ENCODE assay signal across 11 mouse cellular contexts in the genomic region with DNA sequence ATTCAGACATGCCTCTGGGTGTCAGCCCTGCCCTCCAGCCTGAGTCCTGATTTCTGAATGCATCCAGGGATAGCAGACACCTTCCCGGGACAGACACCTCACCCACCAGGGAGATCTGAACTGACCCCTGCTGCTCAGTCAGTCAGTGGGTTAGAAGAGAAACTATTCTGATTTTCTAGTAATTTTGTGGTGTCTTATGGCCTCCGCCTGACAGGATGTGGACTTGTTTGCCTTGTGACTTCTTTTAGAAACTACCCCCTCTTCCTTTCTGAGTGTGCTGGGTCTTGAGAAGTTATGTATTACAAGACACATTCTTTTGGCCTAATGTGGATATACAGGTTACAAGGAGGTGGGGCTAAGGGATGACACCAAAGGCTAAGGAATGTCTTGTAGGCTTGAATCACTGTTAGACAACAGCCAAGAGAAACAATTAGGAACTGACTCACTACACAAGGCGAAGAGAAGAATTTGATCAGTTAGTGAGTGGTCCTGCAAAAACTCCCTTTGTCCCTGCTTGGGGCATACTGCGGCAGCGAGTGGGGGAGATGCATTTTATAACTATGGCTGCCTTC. TPM values are rescaled to one million over a fixed set of nuclear protein-coding genes. Genes with fewer than 3 reads are reported as not detected.
A peak's percentile ranks its signal among the peaks of the same experiment; 100 is the strongest.
DNase-seq lines count a peak whose midpoint lies in the region; ATAC-seq and TF ChIP-seq lines count a peak whose summit lies in the region.
"Had no signal": no experiment of that assay in that cellular context is flagged by ENCODE, and none has a peak within 500 bp of the region (broad histone marks: within the 10 kb centered on the region; RNA-seq: fewer than 3 reads in every experiment).

No protein-coding gene starts in this region.

- H3K36me3 ChIP-seq in thymus, adult 2 months (ENCODE audit: control insufficient read depth, insufficient read depth, low read length) = peaks cover 7% of the 10 kb centered on the region
- peaks cover 19% of the 10 kb centered on the region; the same call in 1 of the 2 replicates for H3K36me3 ChIP-seq in stomach, postnatal 0 days (ENCODE audit: control insufficient read depth, insufficient read depth, low read length)

- H3K9me3 ChIP-seq in stomach, postnatal 0 days (ENCODE audit: control insufficient read depth, low read length) = no peaks in the 10 kb centered on the region
- H3K9me3 ChIP-seq: intestine, embryonic 15.5 days; liver, embryonic 13.5 days had no signal

- TF ChIP-seq EP300 in stomach, postnatal 0 days (optimal IDR thresholded peaks at IDR 0.05) = no peak

- H3K27me3 ChIP-seq in thymus, adult 2 months (ENCODE audit: control insufficient read depth, insufficient read depth, low read length) = no peaks in the 10 kb centered on the region
- no peaks in the 10 kb centered on the region for H3K27me3 ChIP-seq in stomach, postnatal 0 days (ENCODE audit: control insufficient read depth, insufficient read depth, low read length)
- H3K27me3 ChIP-seq: intestine, embryonic 15.5 days; liver, embryonic 13.5 days had no signal

- no peak overlapping the region; the same call in 1 of the 2 replicates for H3K9ac ChIP-seq in stomach, postnatal 0 days (ENCODE audit: low read length)
- H3K9ac ChIP-seq: intestine, embryonic 15.5 days; liver, embryonic 13.5 days had no signal

- WGBS in thymus, adult 2 months = 79% methylated on average over 5 of the region's 5 CpGs
- WGBS in stomach, postnatal 0 days = 72% methylated on average over 5 of the region's 5 CpGs

- H3K4me1 ChIP-seq in thymus, adult 2 months (replicated peaks; ENCODE audit: control insufficient read depth, insufficient read depth, low read length) = peaks cover 4% of the 10 kb centered on the region
- H3K4me1 ChIP-seq in embryonic fibroblast, embryonic 13.5 days (ENCODE audit: control insufficient read depth, insufficient read depth, low read length) = peaks cover 29% of the 10 kb centered on the region
- 0 out of 2 replicates have a peak, but pooled peaks cover 2% of the 10 kb centered on the region for H3K4me1 ChIP-seq in stomach, postnatal 0 days (replicated peaks; ENCODE audit: control insufficient read depth, insufficient read depth)

- no peak overlapping the region for H3K4me2 ChIP-seq in stomach, postnatal 0 days (replicated peaks; ENCODE audit: low read depth)
- H3K4me2 ChIP-seq: intestine, embryonic 15.5 days; liver, embryonic 13.5 days had no signal

- TF ChIP-seq POLR2A in thymus, adult 2 months (IDR thresholded peaks at IDR 0.05; ENCODE audit: control insufficient read depth, extremely low read depth, insufficient read depth, low read length, poor library complexity) = no peak
- TF ChIP-seq POLR2A in embryonic fibroblast, embryonic 13.5 days (IDR thresholded peaks at IDR 0.05; ENCODE audit: low read depth, low read length) = no peak; the same call in 1 of the 2 replicates

- no peak for DNase-seq in thymus, adult 2 months
- DNase-seq in thymus, postnatal 25 days = no peak
- DNase-seq in induced T-regulatory cell, adult 2 months (ENCODE audit: low read depth) = peak; percentile 35
- DNase-seq in stomach, postnatal 0 days (ENCODE audit: low spot score) = no peak
- DNase-seq in adrenal gland, postnatal 25 days = no peak
- no peak for DNase-seq in urinary bladder, postnatal 10 days (ENCODE audit: low spot score)
- DNase-seq: liver, embryonic 13.5 days; thymus, postnatal 36 days had no signal

- ATAC-seq in stomach, postnatal 0 days (ENCODE audit: low FRiP score, low TSS enrichment) = no peak
- no peak for ATAC-seq in megakaryocyte progenitor cell, adult 5-6 weeks (replicated peaks; ENCODE audit: poor library complexity)
- ATAC-seq: intestine, embryonic 15.5 days had no signal

- H3K4me3 ChIP-seq in thymus, adult 2 months (ENCODE audit: control insufficient read depth, insufficient read depth, low read length) = no peak overlapping the region
- H3K4me3 ChIP-seq in embryonic fibroblast, embryonic 13.5 days (ENCODE audit: insufficient read depth, low read length) = no peak overlapping the region
- no peak overlapping the region for H3K4me3 ChIP-seq in stomach, postnatal 0 days (ENCODE audit: low read depth, low read length)
- H3K4me3 ChIP-seq: intestine, embryonic 15.5 days; liver, embryonic 13.5 days had no signal

- H3K27ac ChIP-seq in thymus, adult 2 months (ENCODE audit: control insufficient read depth, insufficient read depth, low read length) = peak overlapping the region; percentile 53
- H3K27ac ChIP-seq in embryonic fibroblast, embryonic 13.5 days (ENCODE audit: insufficient read depth, low read length) = peak overlapping the region; percentile 99
- H3K27ac ChIP-seq in stomach, postnatal 0 days (replicated peaks) = peak overlapping the region; percentile 58; the same call in 1 of the 2 replicates
- H3K27ac ChIP-seq: intestine, embryonic 15.5 days; liver, embryonic 13.5 days had no signal

- no peak for TF ChIP-seq CTCF in thymus, adult 2 months (IDR thresholded peaks at IDR 0.05; ENCODE audit: borderline replicate concordance, control insufficient read depth, extremely low read depth, insufficient read depth, low read length, poor library complexity)
- TF ChIP-seq CTCF in embryonic fibroblast, embryonic 13.5 days (IDR thresholded peaks at IDR 0.05; ENCODE audit: borderline replicate concordance, insufficient read depth, low read length) = no peak
- no peak for TF ChIP-seq CTCF in stomach, postnatal 0 days (IDR thresholded peaks at IDR 0.05; ENCODE audit: low read depth)

RNA-seq across cellular contexts. Expression of a gene that starts 8.7 kb away (rescaled TPM):
- 7.6 and 10.0 TPM in 2 replicates for polyA plus RNA-seq in thymus, adult 2 months (2012; rRNA removed)
- polyA plus RNA-seq in embryonic fibroblast, embryonic 13.5 days (2011; ENCODE audit: insufficient read length, low read depth, missing spikeins) = 58.2 and 59.1 TPM in 2 replicates
- polyA plus RNA-seq in stomach, postnatal 0 days (2015; fragmentation: Nextera tagmentation; extraction: Ambion mirVana) = 3.3 and 3.5 TPM in 2 replicates
- 2.5 and 3.1 TPM in 2 replicates for total RNA-seq in megakaryocyte progenitor cell, adult 5-6 weeks (2015)
- total RNA-seq in megakaryocyte progenitor cell, adult 5-6 weeks (2017) = 2.6 and 4.0 TPM in 2 replicates
- 5.9 and 6.1 TPM in 2 replicates for total RNA-seq in adrenal gland, postnatal 25 days (2021)

RNA-seq across cellular contexts. Expression of a gene that starts 51.4 kb away (rescaled TPM):
- polyA plus RNA-seq in thymus, adult 2 months (2012; rRNA removed) = 138 and 180 TPM in 2 replicates
- 68.2 and 81.3 TPM in 2 replicates for polyA plus RNA-seq in embryonic fibroblast, embryonic 13.5 days (2011; ENCODE audit: insufficient read length, low read depth, missing spikeins)
- polyA plus RNA-seq in stomach, postnatal 0 days (2015; fragmentation: Nextera tagmentation; extraction: Ambion mirVana) = 27.0 and 28.7 TPM in 2 replicates
- total RNA-seq in megakaryocyte progenitor cell, adult 5-6 weeks (2015) = 47.2 and 54.0 TPM in 2 replicates
- total RNA-seq in megakaryocyte progenitor cell, adult 5-6 weeks (2017) = 38.6 and 39.3 TPM in 2 replicates
- 20.3 and 26.6 TPM in 2 replicates for total RNA-seq in adrenal gland, postnatal 25 days (2021)
